Mouse (Mus musculus): ENCODE data around the gene Tbrg1.

DNA sequence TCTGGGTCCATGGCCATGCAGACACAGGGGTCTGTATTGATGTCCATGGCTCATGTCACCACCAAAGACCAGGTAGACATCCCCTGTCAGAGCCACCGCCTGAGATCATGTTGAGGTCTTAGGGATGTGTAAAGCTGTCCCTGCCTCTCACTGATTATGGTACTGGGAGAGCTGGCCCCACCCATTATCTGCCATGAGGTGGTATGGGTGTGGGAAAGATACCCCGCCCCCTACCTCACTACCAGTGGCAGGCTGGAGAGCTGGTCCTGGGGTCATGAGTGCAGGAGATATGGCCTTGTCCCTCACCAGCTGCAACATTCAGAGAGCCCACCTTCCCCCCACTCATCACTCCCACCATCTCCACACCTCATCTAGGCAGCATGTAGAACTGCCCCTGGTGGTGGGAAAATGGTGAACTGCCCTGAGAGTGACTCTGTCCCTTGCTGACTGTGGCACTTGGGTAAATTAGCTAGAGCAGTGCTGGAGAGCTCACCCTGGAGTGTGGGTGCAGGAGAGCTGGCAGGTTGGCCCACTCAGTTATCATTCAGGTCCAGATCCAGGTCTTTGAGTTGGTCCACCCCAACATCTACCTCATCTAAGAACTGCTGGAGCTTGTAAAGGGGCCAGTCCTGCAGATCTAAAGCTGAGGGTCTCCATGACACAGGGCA, 56.4 kb downstream of the Tbrg1 start:
- TF ChIP-seq CTCF (IDR thresholded peaks at IDR 0.05; ENCODE audit: low read depth) (peak; percentile 40; the same call in 1 of the 2 replicates), EP300 (IDR thresholded peaks at IDR 0.05; ENCODE audit: low read depth) (peak; percentile 29; the same call in 1 of the 2 replicates)
